Mouse (Mus musculus): ENCODE measurements around the gene Psmd9.

Psmd9 gene

DNA sequence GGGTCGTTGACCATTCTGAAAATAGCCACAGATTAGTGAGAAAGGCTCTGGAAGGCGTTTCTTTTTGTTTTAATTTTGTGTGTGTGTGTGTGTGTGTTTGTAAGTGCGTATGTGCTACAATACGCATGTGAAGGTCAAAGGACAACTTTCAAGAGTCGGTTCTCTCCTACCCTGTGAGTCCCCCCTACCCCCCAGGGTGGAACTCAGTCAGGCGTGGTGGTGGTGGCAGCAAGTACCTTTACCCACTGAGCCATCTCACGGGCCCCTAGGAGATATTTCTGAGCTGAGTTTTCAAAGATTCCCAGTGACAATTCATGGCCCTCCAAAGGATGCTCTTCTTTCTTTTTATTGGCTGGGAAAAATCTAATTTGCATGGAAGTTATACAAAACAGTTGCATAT is 128.6 kb downstream of the Psmd9 start:
- no peak for DNase-seq (ENCODE audit: low spot score in 2 of 2)

DNA sequence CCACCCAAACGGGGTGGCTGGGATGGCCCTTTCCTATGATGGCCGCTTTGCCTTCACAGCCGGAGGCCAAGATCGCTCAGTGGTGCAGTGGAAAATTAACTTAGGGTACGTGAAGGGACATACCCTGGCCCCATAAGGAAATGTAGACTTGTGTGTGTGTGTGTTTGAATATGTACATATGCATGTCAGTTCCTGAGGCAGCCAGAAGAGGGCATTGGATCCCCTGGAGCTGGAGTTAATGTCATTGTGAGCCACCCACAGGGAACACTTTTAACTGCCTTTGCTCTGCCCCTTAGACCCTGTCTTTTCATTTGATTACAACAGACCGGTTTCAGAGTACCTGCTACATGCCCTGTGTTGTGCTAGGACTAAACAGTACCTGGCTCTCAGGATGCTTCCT is 129.3 kb downstream of the Psmd9 start:
- no peak for DNase-seq (ENCODE audit: low spot score in 2 of 2)
